Mouse (Mus musculus) heart, postnatal 36 days (tissue): ENCODE data around the gene Esrrg. TPM values are rescaled to one million over a fixed set of nuclear protein-coding genes. Genes with fewer than 3 reads are reported as not detected.
A peak's percentile ranks its signal among the peaks of the same experiment; 100 is the strongest.

Source experiments
- DNase-seq, 2 experiments: peaks; one replicate each; pipeline ENCODE4 v3.0.0; 2021 to 2022
- intact Hi-C: fragments of 180-260 bp; cut with DNase I; formaldehyde crosslinking; loops from one replicate; pipeline ENCODE4 v1.15.1; 2025
- total RNA-seq, 2 experiments: library from RNA; stranded (reverse); gene quantifications; 2 replicates each; pipeline ENCODE4 v1.2.3; 2021

Gene Esrrg
- total RNA-seq, 2 experiments from 2014 or later = 42.5 to 45.7 TPM

DNA sequence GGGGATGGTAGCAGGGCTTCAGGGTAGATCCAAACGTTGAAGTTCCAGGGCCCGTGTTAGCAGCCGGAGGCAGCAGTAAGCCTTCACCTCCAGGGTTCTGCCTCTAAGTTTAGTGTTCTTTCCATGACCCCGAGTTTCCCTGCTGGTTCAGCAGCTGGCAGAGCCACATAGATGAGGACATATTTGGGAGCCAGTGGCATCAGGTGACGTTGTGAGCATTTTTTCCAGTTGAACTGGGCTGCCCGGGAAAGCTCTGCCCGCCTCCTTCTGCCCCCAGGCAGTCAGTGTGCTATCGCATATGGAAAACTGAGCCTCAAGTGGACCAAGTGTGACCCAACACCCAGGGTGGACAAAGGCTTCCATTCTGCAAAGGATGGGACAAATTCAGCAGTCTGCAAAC, 36.7 kb downstream of the Esrrg start:
- DNase-seq = peak in 1 of 2 experiments; percentile 29
- intact Hi-C loops = no loop called here

DNA sequence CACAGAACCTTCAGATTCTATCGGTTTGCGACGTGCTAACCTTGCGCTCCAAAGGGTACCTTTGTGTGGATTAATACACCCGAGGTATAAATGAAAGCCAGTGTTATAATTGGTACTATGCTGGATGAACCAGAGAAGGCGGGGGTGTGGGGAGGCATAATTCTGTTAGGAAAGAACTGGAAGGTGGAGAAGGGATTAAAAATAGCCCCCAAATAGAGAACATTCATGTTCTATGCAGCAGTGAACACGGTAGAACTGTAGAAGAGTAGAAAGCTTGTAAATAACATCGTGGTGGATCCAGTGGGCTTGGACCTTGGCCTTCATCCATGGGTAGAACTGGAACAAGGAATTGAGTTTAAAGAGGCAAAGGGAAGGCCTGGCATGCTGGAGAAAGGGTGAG, 40.0 kb downstream of the Esrrg start:
- no peak for DNase-seq
- intact Hi-C loops = no loop called here

DNA sequence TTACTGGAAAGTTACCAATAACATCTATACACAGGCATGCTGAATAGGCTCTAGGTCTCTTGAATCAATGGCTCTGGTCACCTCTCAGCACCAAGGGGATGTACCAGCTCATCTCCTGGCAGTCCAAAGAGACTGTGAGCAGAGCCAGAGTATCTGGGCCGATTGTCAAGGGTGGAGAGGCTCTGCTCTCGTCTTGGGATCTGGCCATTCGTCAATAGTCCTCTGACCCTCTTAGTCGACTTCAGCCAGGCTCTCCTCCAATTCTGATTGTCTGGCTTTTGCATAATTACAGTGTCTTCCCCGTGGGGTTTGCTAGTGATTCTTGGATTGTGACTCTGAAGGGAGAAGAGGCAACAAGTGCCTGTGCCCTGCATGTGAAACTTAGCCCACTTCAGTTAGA, 41.3 kb downstream of the Esrrg start:
- intact Hi-C loops = loop anchor here (2.0 to 5.0 kb wide), 2 partner anchors 41 to 42 kb away; partner anchors contain the start of gene Esrrg
- DNase-seq = peak; percentile 46 to 58

DNA sequence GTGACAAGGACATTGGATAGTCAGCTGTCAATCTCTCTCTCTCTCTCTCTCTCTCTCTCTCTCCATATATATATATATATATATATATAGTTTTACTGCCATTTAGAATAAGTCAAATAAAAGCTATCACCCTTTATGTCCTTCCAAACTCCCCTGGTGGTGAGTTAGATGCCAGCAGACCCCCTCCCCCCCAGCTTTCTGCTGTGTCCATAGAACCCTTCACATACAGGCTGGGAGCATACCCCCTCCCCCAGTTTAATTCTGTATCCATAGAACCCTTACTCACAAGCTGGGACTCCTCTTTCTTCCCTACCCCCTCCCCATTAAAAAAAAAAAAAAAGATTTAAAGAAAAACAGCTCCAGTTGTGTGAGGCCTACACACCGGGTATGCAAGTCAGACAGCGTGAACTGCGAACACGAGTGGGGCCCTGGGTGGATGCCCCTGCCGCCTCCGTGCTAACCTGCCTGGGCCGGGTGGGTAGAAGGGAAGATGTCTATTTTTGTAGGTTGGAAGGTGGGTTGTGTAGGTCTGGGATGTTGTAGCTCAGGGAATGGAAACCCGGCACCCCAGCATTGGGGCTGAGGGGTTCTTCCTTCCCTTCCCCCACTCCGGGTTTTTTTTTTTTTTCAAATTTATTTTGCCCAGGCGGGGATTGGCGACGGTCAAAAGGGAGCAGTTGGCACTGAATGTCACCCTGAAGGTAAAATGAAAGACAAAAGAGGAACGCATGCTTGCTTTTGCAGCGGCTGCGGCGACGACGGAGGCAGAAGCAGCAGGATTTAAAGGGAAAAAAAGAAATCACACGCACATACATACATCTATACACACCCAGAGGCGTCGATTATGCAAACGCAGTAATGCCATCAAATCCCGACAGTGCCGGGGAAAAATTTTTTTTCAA, 42.4 kb downstream of the Esrrg start:
- no peak for DNase-seq
- intact Hi-C loops = loop anchor here (2.0 to 5.0 kb wide), 2 partner anchors 41 to 42 kb away; partner anchors contain the start of gene Esrrg

DNA sequence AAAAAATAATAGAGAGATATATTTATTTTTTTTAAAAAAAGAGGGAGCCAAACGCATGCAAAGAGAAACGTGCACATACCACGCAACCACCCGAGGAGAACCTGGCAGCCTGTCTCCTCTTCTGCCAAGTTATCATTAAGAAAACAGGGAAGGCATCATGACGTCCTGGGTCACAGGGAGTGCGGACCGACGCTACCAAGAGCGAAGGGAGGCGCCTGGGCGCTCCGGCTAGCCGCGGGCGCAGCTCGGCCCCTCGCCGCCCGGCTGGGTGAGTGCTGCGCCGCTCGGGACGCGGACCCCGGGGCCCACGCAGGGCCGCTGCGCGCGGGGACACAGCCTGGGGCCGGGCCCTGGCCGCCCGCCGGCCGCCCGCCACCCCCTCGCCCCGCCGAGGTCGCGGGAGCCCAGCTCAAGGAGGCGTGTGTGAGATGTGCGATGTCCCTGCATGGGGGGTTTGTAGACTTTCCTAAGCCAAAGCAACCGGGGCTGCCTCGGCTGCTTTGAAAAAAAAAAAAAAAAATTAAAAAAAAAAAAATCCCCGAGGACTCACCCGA, 43.2 kb downstream of the Esrrg start:
- intact Hi-C loops = loop anchor here (2.0 to 5.0 kb wide), 2 partner anchors 41 to 43 kb away; partner anchors contain the start of gene Esrrg
- DNase-seq = peak; percentile 34 to 57

DNA sequence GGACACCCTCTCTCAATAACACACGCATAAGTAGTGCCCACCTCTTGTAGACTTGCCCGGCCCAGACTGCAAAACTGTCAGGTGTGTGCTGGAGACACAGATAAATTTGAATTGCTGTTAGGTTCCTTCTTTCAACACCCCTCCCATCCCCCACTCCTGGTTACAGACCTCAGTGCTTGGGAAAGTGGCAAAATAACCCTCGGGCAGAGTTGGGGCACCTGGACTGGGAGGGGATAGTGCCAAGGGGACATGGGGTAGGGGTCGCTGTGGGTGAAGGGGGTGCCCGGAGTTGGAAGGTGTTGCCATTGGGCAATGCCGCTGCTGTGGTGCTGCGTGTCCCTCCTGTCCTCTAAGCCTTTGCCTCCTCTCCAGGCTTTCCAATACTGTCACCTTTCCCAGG, 43.9 kb downstream of the Esrrg start:
- intact Hi-C loops = loop anchor here (5.0 kb wide), 1 partner anchor 40 kb away; no protein-coding TSS in a partner anchor
- peak in 1 of 2 experiments; percentile 37 for DNase-seq

DNA sequence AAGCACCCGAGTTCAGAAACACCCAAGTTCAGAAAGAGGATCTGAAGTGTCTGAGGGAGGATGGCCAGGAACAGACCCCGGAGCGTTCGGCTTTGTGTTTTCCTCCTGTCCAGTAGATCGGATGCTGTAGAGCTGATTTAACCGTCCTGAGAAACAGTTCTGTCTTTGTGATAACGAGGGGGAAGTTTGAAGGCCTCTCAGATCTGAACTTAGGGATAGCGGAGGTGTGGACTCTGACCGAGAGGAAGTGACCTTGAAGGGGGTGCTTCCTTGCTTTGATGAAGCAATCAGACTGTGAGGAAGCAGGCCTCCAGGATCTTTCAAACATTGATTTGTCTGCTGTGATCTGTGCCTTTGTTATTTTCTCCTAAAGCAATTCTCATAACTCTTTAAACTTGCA, 44.8 kb downstream of the Esrrg start:
- intact Hi-C loops = loop anchor here (5.0 kb wide), 1 partner anchor 39 kb away; no protein-coding TSS in a partner anchor
- no peak for DNase-seq

DNA sequence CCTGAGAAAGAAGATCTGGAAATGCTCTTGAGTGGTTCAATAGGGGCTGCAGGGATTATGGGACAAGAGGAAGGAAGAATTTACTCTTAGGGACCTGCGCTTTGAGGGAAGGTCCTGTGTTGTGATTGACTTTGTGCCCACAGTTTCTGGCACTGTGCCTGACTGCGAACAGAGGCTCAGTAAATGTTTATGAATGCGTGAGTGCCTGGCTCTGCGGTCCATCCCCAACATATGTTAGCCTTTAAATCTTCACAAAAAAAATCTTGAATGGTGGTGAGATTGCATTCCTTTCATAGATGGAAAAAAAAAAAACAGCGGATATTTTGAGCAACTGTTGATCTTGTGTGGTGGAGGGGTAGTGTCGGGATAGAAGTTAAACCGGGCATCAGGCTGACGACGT, 52.4 kb downstream of the Esrrg start:
- no peak for DNase-seq
- intact Hi-C loops = loop anchor here (10.0 kb wide), 1 partner anchor 206 kb away; no protein-coding TSS in a partner anchor

DNA sequence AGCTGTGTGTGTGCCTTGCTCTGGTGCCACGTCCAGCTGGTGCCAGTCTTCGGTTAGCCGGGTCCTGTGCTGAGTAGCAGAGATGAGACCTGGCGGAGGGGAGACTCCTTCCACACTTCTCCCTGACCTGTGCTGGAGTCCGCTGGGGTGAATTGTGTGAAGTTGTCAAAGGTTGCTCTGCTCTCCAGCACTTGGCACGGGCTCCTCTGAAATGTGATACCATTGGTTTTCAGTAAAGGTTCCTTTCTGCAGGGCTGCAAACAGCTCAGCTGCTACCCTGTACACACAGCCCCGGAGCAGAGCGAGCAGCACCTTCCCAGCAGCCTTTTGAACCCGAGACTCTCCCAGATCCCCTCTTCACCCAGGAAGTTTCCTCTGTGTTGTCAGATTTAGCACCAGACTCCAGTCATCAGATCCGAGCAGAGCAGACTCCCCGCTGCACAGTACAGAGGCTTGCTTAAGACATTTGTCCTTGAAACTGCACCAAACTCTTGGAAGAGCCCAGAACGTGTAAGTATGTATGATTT, 53.6 kb downstream of the Esrrg start:
- intact Hi-C loops = loop anchor here (10.0 kb wide), 1 partner anchor 207 kb away; no protein-coding TSS in a partner anchor
- no peak for DNase-seq

DNA sequence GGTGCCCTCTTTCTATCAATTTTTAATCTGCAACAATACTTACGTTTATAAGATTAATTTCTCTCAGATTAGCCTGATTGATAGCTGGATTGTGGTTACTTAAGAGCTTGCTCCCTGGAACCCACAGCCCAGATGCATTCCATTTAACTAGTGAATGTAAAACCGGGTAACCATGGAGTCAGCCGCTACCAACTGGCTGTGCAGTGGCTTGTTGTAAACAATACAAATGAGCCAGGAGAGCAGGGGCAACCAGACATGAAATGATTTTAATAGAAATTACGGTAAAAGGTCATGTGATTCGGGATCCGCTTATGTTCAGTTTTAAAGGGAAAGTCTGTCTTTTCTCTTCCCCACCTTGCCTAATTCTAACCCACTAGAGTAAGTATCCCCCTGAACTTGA, 54.8 kb downstream of the Esrrg start:
- intact Hi-C loops = loop anchor here (10.0 kb wide), 1 partner anchor 209 kb away; no protein-coding TSS in a partner anchor
- DNase-seq = no peak

DNA sequence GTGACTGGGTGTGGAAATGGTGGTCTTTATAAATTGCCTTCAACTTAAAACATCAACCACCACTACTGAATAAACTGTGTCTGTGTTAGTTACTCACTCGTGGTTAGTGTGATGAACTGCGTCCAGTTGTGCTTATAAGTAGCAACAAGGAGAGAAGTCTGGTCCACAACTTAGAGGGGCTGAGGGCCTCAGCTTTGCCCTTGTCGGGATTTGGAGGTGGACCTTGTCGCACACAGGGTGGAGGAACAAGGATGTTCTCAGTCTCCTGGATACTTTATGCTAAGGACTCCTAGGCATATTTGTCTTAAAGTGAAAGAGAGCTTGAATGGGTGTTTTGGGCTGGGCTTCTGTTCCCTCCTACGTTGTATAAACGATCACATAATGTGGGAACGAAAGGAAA, 55.7 kb downstream of the Esrrg start:
- intact Hi-C loops = loop anchor here (10.0 kb wide), 1 partner anchor 209 kb away; no protein-coding TSS in a partner anchor
- DNase-seq = no peak

DNA sequence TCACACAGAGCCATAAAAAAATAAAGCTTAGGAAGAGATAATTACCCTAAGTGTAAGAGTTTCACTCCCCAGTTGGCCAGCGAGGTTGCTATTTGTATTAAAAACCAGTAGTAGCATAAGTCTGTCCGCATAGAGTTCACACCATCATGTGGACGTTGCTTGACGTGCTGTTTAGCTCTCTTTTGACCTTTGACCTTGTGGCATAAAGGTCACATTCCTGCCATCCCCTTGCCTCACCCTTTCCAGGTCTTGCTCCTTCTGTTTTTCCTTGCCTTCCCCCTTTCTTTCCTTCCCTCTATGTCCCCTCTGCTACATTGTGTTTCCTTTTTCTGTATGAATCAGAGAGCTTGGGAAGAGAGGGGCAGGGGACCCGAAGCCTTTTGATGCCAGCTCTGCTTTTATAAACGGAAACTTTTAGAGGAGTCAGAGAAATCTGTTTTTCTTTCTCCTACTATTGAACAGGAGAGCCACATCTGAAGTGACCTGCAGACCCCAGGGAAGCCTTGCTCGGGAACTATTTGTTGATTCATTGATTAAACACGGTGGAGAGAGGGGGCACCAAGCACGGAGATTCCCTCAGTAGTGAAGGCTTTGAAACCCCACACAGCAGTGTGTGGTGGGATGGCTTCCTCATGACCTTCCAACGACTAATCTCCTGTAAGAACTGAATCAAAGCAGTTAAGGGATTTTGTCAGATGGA, 57.5 kb downstream of the Esrrg start:
- intact Hi-C loops = loop anchor here (10.0 kb wide), 1 partner anchor 211 kb away; no protein-coding TSS in a partner anchor
- no peak for DNase-seq

DNA sequence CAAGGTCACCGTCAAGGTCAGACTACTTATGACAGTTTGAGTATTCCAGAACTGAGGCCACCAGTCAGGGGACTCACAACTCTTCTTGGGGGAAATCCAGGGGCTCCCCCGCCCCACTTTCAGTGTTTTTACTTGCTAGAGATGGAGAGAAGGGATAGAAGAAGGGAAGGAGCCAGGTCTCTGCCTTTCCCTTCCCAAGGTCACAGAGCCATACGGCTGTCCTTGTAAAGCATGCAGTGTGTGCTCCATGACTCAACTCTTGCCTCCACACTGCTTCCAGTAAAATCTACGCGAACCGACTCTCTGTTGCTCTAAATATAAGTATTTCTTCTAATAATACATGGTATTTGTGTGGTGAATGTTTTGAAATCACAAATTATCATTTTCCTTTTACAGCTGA, 61.2 kb downstream of the Esrrg start:
- DNase-seq = no peak
- intact Hi-C loops = loop anchor here (10.0 kb wide), 1 partner anchor 215 kb away; no protein-coding TSS in a partner anchor

DNA sequence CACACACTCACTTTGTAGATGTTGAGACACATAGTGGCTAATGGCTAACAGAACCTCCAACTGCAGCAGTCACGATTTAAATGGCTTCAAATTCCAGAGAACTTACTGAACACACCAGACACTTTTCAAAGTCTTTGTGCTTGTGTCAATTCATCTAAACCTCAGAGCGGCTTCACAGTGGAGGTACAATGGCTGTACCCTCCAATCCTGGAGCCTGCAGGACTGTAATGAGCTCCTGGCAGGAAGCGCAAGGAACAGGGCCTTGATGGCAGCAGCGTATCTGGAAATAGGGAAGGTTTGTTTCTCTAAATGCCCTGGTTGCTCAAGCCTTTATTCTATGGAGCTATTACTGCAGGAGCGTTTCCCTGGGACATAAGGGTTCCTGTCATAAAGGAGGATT, 63.9 kb downstream of the Esrrg start:
- intact Hi-C loops = no loop called here

DNA sequence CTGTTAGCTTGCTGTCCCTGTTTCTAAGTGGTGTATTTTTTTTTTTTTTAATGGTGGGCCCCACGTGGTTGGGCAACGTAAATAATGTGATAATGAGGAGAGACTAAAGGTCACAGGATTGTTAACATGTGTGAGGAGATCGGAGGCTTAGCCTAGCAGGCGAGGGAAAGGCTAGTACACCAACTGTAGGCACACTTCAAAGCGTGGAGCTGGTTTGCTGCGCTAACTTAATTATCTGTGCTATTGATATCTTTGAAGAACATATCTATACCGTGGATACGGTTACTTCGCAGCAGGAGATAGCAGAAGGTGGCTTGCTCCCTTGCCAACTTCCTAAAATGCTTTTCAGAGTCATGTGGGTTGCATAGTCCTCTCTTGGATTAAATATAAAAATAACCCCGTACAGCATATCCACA, 66.2 kb downstream of the Esrrg start:
- intact Hi-C loops = no loop called here
- DNase-seq = no peak

More for the DNA sequence above, 63.9 kb downstream of the Esrrg start:
- no peak for DNase-seq

DNA sequence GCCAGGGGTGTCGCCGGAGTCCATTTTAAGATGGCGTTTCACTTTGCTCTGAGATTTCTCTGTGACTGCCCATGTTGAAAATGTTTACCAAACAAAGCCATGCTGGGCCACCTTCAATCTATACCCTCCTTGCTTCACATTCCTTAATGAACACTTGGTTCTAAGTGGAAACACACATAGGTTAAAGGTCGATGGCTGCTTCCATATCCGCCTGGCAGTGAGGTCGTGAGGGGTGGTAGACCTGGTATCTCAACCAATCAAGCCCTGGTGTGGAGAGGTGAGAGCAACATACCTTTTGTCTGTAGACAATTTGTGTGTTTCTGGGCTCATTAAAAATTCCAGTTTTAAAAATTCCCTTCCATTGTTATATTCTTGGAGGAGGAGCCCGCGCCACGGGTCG, 68.0 kb downstream of the Esrrg start:
- no peak for DNase-seq
- intact Hi-C loops = no loop called here

DNA sequence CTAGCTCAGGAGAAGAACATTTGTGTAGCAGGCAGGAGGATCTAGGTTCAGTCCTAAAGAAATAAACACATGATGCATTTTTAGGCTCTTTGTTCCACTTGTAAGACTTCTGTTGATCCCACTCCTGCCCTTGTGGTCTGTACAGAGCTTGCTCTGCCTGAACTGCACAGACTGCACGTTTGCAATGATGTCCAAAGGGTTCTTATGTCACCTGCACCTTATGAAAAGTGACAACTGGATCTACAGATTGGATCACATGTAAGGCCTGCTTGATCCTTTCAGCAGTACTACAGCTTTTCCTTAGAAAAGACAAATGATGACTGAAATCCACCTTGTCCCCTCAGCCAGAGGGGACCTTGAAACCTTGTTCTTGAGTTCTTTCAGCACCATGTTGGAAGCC, 70.7 kb downstream of the Esrrg start:
- DNase-seq = no peak
- intact Hi-C loops = no loop called here

DNA sequence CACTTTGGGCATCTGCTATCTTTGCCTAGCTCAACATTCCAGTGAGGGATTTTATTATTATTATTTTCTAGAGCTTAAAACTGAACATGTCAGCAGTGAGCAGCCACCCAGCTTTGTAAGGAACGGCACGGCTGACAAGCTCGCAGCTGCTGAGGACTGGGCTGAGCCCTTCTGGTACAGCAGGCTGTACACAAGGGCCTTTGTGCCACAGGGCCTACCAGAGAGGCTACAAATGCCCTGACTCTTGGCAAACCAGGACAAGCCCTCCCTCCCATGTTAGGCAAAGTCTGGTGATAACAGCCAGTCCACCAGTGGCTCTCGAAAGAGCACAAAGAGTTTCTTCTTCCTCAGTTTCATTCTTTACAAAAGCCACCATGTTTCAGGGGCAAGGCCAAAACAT, 75.9 kb downstream of the Esrrg start:
- intact Hi-C loops = no loop called here
- DNase-seq = no peak

DNA sequence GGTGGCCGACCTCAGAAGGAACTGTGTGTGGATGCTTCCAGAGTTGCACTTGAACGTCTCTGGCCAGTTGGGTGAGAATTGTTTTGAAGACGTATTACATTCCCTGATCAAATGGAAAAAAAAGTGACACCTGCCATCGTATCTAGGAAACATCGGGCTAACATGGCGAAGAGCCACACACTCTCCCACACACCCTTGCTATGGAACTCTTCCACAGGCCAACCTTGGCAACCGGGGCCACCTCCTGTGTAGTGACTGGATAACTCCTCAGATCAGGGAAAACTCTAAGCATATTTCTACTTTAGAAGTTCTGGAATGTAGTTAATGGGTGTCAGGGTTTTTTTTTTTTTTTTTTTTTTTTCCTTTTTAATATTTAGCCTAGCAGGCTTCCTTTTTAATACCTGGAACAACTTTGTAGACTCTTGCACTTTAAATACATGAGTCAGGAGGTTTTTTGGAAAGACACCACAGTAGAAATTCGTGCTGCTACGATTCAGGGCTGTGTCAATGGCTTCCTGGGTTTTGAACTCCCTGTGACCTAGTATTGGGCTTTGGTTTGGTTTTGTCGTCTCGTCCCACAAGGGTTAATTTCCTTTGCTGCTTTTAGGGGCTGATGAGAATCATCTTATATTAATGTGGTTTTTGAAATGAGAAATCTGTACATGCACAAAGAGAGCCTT, 83.4 kb downstream of the Esrrg start:
- DNase-seq = no peak
- intact Hi-C loops = loop anchor here (5.0 kb wide), 1 partner anchor 40 kb away; no protein-coding TSS in a partner anchor

DNA sequence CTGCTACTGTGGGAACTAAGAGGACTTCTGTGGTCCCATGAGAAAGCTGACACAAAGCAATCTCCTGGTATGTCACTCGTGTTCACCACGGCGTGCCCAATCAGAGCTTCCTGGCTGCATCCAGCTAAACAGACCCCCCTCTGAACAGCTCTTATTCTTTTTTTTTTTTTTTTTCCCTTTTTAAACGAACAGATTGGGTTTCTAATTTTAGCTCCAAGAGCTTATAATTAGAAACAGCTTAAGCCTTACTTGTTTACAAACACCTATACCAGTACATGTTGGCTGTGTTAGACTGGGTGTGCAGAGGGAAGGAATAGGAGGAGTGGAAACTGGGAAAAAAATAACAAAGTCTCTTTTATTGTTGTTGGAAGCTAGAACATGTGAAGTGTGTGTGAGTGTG, 86.3 kb downstream of the Esrrg start:
- intact Hi-C loops = loop anchor here (5.0 kb wide), 1 partner anchor 43 kb away; no protein-coding TSS in a partner anchor
- DNase-seq = no peak
